Mouse (Mus musculus) adrenal gland, postnatal 14 days (tissue): ENCODE data around the gene Thsd7a. TPM values are rescaled to one million over a fixed set of nuclear protein-coding genes. Genes with fewer than 3 reads are reported as not detected.

Experiments used
- DNase-seq: peaks from one replicate; pipeline ENCODE4 v3.0.0; 2021; ENCODE audit warnings: mixed read lengths
- total RNA-seq: library from RNA; stranded (reverse); gene quantifications from 2 replicates; pipeline ENCODE4 v1.2.3, GENCODE M21; 2021

The Thsd7a gene
- total RNA-seq, 1 experiment from 2014 or later = 8.1 TPM

DNA sequence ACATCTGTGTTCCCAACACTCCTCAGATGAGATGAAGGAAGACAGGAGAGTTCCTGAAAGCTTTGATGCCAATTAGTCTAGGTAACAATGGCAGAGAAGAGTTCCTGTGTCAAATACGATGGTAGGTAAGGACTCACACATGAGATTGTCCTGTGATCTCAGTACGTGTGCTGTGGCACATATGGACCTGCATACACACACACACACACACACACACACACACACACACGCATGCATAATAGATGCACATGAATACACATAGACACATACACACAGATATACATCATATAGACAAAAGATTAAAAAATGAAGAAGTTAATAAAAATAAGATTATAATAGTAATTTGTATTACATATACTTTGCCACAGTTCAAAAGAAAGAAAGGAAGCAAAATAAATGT lies 56.0 kb downstream of the Thsd7a start:
- DNase-seq = no peak

DNA sequence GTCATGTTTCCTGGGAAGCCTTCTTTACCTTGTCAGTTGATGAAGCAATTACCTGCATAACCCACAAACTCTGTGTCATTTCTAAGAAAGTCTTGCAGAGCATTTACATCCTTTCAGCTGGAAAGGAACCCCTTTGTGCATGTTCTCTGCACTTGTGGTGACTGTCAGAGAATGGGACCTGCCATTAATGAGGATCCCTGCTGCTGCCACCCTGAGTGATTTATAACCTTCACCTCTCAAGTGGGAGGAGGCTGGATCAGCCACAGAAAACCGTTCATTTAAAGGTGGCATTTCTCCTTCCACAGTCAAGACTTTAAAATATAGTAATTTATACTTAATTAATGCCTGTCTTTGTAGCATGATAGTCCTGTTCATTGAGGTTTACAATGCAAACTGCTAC lies 99.6 kb downstream of the Thsd7a start:
- DNase-seq = no peak

DNA sequence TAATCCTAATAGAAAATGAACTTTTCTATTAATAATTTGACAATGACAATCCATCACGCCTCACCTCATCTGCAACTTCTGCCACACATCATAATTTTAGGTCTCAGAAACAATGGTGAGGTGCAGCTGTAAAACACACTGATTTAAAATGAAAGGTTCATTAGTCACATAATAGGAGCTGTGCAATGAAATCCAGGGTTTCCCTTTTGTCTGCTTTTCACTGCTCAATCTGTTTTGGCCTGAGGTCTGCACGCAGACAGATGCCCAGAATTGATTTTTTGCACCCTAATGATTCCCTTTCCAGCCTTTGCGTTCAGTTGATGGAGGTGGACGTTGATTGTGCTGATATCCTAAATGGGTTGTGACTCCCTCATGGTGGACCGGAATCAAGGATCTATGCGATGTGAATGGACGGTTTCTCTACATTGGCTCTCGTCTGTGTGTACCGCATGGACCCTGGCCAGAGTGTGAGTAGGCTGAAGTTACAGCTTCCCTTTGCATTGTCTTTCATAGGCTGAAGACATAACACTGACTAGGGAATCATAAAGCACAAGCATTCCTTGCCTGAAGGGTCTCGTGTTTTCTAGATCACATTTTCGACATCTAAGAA lies 120.5 kb downstream of the Thsd7a start:
- no peak for DNase-seq

DNA sequence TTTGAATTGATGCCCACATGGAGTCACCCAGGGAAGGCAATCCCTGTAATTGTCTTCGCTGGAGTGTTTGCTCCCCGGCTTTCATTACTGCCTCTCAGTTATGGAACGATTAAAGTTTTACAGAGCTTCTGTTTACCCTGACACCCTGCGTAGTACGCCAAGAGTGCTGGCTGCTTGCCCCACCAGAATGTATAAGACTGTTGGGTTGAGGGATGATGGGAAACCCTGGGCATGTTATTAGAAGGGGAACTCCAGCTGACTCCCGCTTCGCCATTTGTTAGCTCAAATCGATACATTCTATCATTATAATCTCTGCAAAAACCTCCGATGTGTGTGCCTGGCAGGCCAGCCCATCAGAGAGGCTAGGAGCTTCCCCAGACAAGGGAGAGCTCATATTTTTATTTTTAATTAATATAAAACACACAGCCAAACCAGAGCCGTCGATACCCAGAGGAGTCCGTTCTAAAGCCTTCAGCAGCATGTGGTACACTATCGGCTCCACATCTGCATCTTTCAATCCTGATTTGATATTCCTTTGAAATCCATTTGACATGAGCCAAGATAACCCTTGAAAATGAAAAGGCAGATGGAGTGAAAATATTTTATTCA lies 142.5 kb downstream of the Thsd7a start:
- DNase-seq = no peak

DNA sequence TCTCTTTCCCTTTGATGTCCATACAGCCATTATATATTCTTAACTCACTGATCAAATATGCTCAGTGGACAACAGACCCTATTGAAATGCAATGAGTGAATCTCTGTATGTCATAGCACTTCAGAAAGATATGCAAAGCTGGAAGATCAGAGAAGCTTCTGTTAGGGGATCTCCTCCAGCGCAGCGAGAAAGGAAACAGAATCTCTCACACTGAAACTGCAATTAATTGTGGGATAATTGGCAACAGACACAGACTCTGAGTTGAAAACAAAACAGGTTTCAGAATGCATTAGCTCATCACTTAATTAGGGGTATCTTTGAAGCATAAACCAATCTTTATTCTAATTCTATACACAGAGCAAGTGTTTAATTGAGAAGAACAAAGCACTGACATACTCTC lies 146.3 kb downstream of the Thsd7a start:
- DNase-seq = no peak

DNA sequence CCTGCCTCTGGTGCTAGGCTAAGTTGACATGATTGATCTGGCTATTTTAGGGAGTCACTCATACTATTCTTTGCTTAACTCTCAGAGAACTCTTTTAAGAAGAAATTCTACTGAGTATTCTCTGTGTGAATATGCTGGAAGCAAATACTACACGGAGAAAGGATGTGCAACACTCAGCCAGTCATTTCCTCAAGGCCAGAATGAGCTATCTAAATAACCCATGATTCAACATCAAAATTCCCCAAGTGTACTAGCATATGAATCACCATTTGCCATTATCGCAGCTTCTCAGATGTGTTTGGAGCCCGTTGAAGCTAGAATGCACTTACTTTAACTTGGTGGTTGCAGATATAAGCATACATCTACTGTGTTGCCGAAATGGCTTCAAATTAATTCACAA lies 147.0 kb downstream of the Thsd7a start:
- no peak for DNase-seq

DNA sequence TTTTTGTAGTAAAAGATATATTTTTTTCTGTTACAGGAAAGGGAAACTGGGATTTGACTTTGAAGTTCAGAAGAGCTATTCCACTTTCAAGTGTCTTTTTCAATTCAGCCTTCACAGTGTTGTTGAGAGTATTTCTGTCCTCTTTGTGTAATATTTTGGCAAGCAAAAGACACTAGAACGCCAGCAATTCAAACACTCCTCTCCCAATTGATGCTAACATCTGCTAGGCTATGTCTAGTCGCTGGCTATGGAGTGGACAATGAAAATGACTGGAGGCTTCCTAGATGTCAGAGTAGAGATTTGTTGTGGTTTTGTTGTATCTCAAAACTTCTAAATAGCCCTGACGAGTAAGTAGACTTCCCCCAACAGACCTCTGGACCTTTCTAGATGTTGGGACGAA lies 164.8 kb downstream of the Thsd7a start:
- no peak for DNase-seq

DNA sequence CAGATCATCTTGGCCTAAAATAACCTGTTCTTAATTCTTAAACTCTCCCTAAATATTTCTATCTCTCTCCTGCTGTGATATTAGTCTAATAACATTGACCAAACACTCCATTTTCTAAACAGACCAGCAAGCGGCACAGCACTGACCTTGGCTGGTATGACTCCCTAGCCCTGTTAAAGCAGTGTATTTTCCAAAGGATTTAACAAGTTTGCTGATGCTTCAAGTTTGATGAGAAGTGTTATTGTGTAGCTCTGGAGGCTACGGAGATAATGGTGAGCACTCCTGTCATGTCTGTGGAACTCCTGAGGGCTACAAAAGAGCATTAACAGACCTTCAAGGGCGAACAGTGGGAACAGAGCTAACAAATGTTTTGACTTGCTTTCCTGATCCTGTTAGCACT lies 168.1 kb downstream of the Thsd7a start:
- DNase-seq = no peak

DNA sequence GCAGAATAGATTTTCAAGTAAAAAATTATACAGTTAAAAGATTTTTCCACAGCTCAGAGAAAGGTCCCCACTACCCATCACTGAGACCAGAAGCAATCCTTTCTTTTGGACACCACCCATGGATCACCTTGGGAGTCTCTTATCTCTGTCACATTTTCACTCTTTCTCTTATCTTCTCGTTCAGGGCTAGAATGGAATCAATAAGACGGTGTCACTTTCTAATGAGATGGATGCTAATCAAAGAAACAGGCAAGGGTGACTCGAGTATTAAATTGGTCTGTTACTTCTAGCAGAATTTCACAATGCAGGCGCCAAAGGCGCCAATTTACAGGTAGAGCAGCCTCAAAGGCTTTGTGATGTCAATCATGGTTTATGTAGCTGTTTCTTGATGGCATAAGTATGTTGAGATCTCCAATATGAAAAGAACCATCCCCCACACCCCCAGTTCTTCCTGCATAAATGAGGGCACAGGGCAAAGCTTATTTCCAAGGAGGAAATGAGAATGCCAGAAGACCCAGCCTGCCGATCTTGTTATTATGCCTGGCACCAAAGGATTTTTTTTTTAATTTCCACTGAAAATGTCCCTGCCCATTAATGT lies 173.5 kb downstream of the Thsd7a start:
- no peak for DNase-seq

DNA sequence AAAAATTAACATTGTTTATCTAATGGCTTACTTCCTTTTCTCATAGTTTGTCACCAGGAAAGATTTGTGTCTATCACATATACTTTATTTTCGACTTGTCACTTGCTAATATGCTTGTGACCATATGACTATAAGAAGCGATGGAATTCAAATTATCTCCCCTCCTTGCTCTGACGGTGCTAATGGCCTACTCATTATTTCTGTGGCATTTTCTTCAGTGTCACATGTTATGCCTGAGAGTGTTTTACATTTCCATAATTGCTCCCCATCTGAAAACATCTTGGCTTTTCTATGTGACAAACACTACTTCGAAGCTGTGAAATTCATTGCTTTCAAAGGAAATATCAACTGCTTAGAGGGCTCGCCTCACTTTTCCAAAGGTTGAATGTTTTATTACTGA lies 177.0 kb downstream of the Thsd7a start:
- DNase-seq = no peak

DNA sequence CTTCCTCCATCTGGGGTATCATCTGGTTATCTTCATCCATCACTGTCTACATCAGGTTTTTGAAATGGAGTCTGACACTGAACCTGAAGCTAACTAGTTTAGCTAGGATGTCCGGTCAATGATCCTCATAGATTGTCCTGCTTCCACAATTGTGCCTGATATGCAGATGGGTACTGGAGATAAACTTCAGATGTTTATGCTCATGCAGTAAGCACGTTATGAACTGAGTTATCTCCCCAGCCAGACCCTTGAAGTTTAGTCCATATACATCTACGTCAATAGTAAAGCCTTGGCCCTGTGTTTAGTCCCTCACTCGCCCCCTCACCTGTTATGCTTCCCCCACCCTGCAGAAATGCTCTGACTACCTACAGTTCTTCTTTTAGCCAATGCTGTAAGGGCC lies 184.1 kb downstream of the Thsd7a start:
- no peak for DNase-seq

DNA sequence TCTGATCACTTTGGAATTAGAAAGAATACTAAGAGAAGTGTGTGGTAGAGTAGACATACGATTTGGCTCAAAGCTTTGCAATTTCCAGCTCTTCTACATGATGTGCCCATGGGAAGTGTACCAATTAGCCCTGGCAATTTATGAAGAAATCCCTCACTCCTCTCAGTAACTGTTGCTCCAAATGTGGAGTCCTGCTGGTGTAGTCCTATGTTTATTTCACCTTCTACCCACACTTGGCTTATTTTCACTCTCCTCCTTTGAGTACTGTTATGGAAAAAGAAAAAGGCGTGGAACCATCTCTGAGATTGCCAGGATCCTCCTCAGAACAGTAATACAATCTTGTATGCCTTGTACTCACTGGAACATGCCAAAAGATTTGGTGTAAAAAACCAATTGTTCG lies 186.9 kb downstream of the Thsd7a start:
- no peak for DNase-seq

DNA sequence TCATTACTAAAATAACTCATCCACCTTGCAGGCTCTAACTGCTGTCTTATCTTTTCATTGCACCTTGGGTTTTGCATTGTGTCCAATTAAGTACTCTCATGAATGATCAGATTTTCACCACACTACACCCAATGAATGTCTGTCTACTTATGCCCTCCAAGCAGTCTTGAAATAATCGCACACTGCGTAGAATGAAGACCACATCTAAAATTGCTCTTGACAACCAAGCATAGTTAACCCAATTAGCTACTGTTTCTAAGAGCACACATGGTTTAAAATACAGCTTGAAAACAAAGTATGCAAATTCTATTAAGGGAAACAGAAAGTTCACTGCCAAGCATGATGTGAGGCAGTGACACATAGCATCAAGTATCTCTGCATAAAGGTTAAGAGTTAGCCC lies 188.7 kb downstream of the Thsd7a start:
- no peak for DNase-seq

DNA sequence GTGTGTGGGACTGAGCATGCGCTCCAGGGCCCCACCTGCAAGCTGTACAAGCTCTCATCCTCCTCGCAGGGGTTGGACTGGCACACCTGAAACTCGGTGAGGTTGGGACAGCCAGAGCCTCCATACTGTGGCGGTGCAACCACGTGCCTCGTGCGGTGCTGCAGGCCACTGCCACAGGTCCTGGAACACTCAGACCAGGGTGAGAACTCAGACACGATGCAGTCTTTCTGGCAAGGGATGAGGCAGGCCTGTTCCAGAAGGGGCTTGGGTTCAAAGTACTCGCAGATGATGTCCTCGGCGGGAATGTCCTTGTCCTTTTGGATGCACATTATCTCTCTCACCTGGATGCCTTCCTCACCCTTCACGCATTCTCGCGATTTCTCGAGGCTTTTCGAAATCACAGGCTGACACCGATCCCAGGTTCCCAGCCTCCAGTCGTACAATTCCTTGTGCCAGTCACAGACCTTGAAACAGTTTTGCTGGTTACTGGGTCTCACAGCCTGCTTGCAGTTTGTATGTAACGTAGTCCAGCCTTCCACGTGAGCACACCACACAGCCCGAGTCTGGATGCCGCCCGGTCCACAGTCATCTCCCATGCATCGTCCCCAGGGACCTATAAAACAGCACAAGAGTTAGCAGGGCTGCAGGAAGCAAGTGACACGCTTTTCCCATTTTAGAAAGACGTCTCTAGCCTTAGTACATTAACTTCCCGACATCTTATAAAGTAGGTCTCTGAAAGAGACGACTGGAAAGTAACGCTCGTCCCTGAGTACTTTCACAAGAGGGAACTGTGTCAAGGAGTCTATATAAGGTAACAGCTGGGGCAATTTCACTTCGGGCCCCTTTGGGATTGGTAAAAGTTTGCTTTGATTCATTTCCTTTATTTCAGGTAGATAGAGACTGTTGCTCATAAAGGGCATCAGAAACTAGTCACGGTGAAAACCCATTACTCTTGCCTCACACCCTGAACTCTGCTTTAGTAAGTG lies 193.8 kb downstream of the Thsd7a start:
- no peak for DNase-seq

DNA sequence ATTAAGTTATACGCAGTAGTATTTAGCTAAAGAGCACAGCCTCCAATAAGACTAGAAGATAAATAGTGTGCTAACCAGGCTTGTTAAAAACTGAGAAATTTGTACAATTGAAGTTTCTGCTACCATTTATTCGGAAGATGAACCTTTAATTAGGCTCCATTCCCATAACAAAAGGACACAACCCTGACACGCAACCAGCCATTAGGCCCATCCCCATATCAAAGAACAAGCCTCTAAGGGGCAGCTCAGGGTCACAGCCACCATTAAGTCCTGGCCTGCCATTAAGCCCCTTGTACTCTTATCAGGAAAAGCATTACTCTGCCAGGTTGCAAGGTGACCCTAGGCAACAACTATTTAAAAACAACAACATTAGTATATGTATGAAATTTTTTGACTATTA lies 198.0 kb downstream of the Thsd7a start:
- DNase-seq = no peak

DNA sequence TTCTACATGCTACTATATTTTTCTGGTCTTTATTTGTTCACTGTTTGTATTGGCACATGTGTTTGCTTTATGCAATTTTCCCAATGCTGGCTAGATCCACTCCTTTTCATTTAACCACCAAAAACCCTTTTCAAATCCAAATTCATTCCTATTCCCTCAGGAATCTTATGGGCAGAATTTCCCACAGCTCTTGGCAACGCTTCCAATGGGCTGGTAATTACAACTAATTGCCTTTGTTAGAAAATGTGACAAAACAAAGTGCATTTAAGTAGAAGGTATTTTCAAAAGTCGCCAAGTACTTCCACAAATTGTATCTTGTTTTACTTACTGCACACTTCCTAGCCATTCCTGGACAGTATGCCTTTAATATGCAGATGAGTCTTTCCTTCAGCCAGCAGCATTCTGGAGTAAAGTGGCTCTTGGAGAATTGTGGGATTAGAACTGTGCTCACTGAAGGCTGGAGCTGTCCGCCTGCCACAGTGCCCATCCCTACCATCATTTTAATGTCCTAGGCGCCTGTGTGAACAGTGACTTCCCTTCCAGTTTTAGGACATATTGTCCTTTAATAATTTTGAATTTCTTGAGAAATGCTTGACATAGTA lies 199.1 kb downstream of the Thsd7a start:
- no peak for DNase-seq

DNA sequence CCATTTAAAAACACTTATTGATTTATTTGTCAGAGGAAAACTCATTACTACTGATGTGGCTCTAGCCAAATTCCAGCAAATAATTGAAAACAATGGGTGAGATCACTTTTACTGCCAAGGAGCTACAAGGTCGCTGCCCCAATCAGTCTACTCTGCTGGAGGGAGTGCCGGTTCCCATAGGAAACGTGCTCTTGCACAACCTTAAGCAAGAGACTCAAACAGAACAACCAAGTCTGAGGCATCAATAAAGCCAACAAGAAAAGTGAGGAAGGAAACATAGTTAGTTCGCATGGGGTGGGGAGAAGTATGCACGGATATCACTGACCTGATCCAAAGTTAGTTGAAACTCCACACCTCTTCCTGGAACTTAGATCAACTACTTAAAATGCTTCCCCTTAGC lies 205.1 kb downstream of the Thsd7a start:
- peak; percentile 17 for DNase-seq

DNA sequence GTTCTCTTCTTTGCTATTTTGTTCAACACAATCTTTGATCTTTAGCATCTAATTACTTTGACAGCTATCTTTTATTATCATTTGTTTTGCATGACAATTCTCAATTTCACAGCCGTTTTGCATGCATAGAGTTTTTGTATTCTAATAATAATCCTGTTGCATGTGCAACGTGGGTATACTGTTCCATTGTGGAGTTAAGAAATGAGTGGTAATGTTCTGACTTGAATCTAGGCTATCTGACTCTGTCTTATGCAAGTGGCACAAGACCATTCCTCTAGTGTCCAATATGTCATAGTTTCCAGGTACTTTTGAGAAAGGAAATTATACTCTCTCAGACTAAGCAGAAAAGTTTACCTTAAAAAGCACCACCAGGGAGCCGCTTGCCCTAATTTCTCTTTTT lies 206.7 kb downstream of the Thsd7a start:
- DNase-seq = no peak

DNA sequence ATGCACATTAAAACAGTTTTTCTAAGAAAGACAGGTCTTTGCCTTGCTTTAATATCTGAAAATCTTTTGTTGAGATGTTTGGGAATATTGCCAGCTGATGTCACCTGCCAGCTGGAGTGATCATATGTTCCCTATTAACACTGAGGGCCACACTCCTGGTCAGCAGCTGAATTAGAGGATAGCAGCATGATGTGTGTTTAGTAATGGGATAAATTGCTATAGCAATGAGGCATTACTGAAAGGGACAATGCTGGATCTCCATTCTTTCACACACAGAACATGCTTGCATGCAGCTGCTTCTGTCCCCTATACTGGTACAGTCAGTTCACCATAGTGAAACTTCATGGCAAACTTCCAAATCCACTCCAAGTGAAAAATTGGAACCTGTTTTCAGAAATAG lies 230.1 kb downstream of the Thsd7a start:
- DNase-seq = no peak

DNA sequence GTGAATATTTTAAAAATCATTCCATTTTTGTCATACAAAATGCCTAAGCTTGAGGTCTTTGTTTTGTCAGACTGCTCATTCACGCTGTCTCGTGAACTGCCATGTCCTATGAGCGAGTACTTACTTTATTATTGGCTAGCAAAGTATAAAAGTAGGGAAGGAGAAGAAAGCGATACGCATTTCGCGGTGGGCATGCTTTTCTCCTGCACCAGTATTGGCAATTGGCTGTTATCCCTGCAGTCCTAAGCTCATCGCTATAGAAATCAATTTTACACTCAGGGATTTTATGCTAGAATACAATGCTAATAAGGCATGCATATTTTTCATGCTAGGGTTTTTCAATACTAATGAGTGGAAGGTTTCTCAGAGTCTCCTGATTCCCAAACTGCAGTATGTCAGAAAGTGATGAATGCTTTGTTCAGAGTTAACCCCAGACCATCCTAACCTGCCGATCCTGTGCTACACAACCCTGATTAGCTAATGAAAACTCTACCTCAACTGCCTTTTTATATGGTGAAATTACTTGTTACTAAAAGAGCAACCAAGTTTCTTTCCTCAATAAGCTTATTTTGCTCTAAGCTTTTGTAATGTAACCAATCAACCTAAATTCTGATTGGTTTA lies 230.8 kb downstream of the Thsd7a start:
- no peak for DNase-seq

DNA sequence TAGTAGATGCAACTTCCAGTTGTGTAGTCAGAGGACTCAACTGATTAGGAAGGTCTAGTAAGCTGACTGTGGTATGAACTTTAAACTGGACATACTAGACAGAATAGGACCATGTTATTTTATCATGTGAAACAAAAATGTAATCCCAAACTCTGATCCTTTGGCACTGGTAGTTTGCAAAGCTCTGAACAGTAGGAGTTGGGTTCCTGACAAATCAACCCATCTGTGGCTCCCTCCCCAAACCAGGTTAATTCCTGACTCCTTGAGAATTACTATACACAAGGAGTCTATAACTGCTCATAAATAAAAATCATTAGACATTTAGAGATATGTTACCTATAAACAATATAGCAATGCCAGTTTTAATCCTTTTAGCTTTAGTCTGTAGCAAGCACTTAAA lies 231.5 kb downstream of the Thsd7a start:
- no peak for DNase-seq

DNA sequence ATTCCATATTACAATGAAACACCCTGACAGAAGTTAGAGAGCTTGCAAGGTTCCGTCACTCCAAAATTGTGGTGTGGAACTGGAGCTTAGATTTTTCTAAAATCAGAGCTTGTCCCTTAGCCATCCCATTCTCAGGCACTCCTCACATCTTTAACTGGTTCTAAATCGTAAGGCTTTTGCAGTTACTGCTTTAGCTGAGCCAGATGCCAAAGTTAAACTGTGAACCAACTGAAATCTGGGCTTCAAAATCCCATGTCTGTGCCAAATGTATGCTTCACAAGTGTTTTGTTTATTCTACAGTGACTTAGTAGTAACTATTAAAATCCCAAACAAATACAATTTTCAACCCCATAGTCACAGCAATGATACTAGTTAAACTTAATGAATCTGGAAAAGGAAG lies 242.3 kb downstream of the Thsd7a start:
- DNase-seq = no peak
